Mouse (Mus musculus): ENCODE data around the gene Fcnb. TPM values are rescaled to one million over a fixed set of nuclear protein-coding genes. Genes with fewer than 3 reads are reported as not detected.

Gene Fcnb
- polyA plus RNA-seq, 1 experiment from 2014 or later = not detected

GRCm38 (mm10) chr2:28031860-28032259 is 52.8 kb downstream of the Fcnb start:
- H3K36me3 ChIP-seq (ENCODE audit: control insufficient read depth, insufficient read depth, low read length) = no peaks in the 10 kb centered on the region
- H3K4me1 ChIP-seq (replicated peaks; ENCODE audit: control insufficient read depth, insufficient read depth, low read length) = no peaks in the 10 kb centered on the region
- WGBS = 73% methylated on average over 9 of the region's 9 CpGs
- H3K4me2 ChIP-seq (replicated peaks; ENCODE audit: low read depth, low read length) = no peak overlapping the region
- H3K9me3 ChIP-seq (ENCODE audit: control insufficient read depth, low read length) = no peaks in the 10 kb centered on the region
- H3K9ac ChIP-seq (ENCODE audit: low read depth, low read length) = no peak overlapping the region
- DNase-seq (ENCODE audit: low spot score) (no peak), ATAC-seq (ENCODE audit: low FRiP score) (no peak)
- no peaks in the 10 kb centered on the region; the same call in 1 of the 2 replicates for H3K27me3 ChIP-seq (ENCODE audit: control insufficient read depth, insufficient read depth, low read length)
- no peak overlapping the region for H3K4me3 ChIP-seq (ENCODE audit: low read depth, low read length)
- no peak overlapping the region for H3K27ac ChIP-seq (ENCODE audit: low read depth, low read length)

Other genes with a start within 250 kb of the Fcnb start
- gene Col5a1, start 198.5 kb downstream of the Fcnb start, polyA plus RNA-seq (2014; fragmentation: Nextera tagmentation; extraction: Ambion mirVana) = 21.4 and 29.0 TPM in 2 replicates
- 139 and 152 TPM in 2 replicates for gene Olfm1, start 108.1 kb upstream of the Fcnb start, polyA plus RNA-seq (2014; fragmentation: Nextera tagmentation; extraction: Ambion mirVana)

Measured in hindbrain, embryonic 11.5 days (tissue).